Mouse (Mus musculus) layer of hippocampus, postnatal 14 days (tissue): Measurements from ENCODE around the gene Senp7. TPM values are rescaled to one million over a fixed set of nuclear protein-coding genes. Genes with fewer than 3 reads are reported as not detected.
"Not testable (repeated sequence)": the region's sequence is repeated elsewhere in the genome, so short reads cannot be mapped to it uniquely, and the experiment has no call there.

Experiments
- DNase-seq, 2 experiments: peaks; one replicate each; pipeline ENCODE4 v3.0.0; 2021 to 2022; ENCODE audit warnings: low spot score in 2 of 2, mixed read lengths in 1 of 2
- total RNA-seq, 2 experiments: library from RNA; stranded (reverse); gene quantifications; 2 replicates each; pipeline ENCODE4 v1.2.3; 2021

Gene Senp7
- total RNA-seq, 2 experiments from 2014 or later, result 45.1 to 48.2 TPM

DNA sequence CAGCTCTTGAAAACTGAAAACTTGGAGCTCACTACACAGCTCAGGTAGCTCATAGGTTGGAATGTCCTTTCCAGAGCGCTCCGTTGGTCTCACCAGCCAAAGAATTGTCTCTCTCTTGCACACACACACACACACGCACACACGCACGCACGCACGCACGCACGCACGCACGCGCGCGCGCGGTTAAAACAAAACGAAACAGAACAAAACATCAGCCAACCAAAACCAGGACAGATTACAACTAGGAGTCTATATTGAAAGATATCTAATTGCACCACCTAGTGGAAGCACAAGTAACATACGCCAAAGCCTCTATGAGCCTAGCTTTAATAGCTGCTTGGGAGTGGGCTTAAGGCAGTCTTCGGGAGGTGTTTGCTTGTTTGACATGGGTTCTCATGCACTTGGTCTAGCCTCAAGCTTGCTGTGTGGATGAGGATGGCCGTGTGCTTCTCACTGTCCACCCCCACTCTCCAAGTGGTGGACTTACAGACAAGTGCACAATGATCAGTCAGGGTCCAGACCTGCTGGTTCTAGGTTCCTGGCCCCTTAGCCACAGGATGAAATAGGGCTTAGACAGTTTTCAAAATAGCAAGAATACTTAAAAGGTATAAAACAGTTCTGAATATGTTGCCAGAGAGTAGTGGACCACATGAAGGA is 16.3 kb downstream of the Senp7 start:
- peak; percentile 50 to 73 for DNase-seq

DNA sequence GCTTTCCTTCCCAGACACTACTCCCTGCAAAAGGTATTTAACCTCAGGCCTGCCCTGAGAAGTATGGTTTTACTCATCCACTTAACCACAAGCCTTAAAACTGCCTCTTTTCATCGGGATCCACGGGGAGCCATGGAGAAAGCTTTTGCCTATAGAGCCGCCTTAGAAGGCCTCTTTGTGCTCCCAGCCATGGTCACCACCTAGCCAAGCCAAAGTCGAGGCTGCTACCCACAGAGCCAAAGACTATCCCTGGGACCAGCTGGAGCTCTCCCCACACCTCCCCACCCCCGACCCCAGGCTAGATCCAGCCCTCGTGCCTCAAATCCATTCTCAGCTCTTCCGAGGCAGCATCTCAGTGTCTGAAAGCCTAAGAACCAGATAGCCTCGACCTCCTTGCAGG is 18.0 kb downstream of the Senp7 start:
- no peak for DNase-seq

DNA sequence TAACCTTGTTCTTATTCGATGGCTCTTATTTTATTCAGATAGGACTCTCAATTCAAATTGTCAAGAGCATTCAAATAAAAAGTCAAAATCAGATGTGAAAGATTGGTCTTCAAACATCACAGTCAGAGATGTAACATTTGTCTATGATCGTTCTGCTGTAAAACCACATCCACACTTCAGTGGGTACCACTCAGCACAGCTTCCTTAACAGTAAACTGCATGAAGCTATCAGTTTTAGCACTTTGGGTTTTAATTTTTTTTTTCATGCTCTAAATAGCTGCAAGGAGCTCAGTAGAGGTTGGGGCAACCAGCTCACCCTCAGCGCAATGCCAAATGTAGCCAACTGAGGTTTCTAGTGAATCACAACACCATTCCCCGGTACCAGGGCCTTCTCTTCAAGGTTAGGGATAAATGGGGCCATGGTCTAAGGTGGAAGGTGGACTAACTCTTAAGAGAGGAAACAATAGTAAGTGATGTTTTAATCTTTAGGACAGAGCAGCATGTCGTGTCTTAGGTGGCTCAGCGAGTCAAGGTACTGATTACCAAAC is 20.5 kb downstream of the Senp7 start:
- DNase-seq, result no peak

DNA sequence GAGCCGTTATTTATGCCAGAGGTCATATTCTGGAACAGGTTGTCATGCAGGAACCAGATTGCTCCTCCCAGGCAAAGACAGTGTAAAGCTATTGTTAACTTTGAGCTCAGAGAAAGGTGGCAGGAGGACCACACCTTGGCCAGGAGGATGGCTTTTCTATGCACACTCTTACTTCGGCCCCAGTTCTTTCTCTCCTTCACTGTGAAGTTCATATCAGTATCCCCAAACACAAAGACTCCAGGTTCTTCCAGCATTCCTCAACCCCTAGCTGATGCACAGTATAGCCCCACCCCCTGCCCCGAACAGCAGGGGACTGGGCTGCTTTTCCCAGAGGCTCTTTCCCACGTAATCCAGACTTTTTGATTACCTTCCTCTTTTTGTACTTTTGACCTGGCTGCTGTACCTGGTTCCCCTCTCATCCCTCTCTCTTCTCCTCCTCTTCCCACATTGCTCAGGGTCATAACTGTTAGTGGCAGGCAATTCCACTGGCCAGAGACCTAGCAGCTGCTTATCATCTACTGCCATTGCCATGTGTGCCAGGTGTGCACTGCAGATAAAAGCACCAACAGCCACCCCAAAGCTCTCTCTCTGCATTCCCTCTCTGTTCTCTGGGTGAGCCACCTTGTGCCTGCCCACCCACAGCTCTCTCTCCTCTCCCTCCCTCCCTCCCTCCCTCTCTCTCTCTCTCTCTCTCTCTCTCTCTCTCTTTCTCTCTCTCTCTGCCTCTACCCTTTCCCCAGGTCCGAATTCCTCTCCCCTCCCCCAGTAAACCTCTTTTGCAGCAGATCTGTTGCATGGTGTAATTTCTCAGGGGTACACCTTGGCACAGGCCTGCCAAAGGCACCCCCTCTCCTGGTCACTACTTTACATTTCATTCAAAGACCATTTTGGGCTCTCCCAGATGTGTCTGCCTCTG is 23.4 kb downstream of the Senp7 start:
- no peak for DNase-seq

DNA sequence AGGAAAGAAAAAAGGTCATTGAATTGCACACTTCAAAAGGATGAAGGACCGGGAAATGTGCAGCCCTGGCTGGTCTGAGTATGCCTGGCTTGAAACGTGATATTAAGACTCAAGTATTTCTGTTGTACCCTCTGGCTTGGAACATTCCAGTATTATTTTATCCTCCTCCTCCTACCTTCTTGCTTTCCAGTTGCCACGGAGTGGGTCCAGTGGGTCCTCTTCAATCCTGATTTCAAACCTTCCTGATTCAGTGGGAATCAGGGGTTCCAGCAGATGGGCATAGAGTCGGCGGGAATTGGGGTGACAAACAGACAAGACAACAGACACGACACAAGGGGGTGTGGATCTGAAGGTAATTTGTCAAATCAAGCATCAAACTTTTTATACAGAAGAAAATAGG is 24.4 kb downstream of the Senp7 start:
- no peak for DNase-seq

DNA sequence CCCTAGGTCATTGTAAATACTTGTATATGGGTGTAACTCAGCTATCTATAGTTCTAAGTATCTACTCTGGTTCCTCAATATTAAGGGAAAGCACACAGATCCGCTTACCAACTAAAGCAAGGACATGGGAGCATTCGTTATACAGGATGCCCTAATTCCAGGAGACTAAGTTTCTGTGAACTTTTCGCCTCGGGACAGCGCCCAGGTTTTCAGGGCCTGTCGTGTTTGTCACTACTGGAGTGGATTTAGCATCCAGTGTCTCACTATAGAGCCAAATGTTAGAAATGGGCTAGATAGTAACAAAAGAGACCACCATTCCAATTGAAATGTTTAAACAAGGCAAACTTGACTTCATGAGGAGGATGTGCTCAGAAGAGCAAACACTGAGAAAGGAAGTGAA is 25.0 kb downstream of the Senp7 start:
- DNase-seq, result not testable (repeated sequence)

DNA sequence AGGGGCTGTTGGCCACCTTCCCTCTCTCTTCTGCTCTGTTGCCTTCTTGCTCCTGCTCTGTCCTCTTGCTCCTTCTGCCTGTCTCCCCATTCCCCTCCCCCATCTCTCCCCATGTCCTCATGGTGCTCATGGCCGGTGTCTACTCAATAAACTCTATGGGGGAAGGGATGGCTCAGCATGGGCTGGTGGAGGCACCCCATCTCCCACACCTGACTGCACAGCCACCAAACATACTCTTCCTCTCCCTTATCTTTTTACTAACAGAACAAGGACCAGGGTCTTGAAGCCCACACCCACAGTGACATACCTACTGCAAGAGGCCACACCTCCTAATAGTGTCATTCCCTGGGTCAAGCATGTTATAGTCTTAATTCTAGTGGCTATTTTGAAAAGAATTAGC is 26.0 kb downstream of the Senp7 start:
- DNase-seq, result no peak

DNA sequence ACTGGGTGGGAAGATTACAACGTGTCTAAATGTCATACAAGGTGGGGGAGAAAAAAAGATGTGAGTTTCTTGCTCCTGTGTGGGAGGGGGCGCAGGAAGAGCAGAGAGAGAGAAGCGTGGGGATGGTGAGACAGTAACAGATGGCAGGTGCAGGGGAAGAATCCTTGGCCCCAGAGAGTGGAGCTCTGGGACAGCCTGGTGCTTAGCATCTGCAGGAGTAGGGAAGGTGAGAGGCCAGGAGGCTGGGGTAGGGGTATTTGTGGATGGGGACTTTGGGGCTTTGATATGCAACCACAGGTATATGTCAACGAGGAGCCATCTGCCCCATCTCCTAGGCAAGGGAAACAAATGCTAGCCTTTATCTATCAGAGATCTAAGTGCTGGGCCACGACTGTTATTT is 26.4 kb downstream of the Senp7 start:
- DNase-seq, result no peak

DNA sequence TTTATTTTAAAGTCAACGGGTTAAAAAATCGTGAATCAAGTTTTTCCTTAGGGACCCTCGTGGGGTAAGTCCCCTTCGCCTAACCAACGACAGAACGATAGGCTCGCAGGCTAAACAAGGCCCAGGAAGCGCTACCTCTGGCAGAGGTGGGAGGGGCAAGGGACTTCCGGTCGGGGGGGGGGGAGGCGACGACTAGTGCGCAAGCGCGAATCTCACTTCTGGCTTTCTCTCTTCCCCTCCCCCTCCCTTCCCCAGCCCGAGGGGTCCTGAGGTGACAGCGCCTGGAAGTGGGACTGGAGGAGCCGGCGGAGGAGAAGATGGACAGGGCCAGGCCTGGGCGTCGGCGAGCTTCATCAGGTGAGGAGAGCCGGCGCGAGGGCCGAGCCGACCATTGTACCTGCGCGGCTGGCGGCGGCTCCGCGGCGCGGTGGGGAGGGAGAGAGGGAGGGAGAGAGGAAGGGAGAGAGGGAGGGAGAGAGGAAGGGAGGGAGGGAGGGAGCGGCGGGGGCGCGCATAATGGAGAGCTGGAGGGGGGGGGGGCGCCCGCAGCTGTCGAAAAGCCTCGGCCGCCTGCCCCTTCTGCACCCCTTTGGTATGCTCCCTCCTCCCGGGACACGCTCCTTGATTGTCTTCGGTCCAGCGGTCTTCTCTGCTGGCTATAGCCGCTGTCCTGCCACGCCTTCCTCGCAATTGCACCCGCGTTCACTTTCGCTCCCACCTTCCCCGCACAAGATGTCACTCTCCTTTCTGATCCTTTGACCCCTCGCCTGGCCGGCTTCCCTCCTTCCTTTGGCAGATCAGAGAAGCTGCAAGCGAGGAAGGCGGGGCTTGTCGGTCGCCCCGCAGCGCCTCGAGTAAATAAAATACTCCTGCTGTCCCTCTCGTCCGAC is 27.3 kb downstream of the Senp7 start:
- DNase-seq, result peak; percentile 83 to 89

DNA sequence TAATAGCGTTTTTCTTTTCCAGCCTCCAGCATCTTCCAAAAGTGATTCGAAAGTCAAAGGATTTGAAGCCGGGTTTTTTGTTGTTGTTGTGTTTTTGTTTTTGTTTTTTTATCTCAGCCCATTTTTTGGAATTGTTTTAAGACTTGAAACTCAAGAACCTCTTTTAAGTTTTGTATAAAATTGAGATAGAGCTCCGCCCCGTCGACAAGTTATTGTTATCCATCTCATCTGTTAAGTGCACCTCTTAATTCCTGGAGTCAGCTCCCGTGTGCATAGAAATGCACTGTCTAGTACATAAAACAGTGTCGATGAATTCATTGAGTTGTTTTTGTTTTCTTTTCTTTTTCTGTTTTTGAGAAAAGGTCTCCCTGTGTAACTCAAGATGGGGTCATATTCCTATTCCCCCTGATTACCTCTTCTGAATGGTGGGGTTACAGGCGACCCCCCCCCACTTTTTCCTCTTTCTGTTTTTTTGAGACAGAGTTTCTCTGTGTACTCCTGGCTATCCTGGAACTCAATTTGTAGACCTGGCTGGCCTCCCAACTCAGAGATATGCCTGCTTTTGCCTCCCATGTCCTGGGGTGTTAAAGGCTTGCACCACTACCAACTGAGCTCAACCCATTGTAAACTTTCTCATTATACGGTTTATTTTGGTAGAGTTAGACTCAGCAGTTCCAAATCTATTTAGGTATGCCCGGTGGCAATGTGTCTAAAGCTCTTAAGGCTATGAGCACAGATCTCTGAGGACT is 28.2 kb downstream of the Senp7 start:
- DNase-seq, result no peak

DNA sequence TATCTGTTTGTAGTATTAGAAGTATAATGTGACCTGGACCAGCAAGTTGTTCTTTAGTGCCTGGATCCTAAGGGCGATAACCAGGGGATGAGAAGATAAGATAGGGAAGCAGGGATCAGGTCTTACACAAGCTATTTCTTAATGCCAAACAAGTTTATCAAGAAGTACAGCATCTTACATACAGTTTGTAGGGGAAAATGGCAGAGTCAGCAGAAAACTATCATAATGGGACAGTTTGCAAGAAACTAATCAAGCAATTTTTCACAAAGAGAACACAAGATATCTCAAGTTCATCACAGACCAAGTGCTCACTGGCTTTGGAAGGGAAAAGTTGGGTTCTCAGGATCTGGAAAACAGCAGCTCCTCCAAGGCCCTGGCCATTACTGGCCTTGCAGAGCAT is 31.3 kb downstream of the Senp7 start:
- no peak for DNase-seq

DNA sequence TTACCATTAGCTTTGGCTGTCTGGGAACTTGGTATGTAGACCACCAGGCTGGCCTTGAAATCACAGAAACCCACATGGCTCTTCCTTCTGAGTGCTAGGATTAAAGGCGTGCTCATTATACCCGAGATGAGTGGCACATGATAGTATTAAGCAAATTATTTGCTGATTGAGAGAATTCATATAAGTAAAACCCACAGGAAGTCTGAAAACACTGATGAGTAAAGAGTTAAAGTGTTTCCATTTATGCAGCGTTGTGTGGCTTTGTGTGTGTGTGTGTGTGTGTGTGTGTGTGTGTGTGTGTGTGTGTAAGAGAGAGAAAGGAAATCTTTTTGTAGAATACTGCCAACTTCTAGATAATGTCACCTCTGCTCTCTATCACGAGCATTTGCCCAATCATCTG is 33.6 kb downstream of the Senp7 start:
- DNase-seq, result no peak

DNA sequence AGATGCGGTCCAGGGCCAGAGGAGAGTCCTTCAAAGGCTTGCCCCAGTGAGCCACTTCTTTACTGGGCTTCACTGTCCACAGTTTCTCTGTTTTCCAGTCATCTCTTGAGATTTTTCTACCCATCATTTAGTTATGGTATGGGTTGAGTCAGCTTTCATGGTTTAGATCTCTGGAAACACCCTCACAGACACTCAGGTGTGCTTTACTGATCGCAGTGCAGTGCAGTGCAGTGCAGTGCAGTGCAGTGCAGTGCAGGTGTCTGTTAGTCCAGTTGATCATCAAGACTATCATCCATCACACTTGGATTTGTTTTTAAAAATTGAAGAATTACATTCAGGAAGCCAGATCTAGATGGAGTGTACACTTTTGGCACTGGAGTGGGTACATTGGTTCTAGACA is 38.2 kb downstream of the Senp7 start:
- DNase-seq, result no peak

DNA sequence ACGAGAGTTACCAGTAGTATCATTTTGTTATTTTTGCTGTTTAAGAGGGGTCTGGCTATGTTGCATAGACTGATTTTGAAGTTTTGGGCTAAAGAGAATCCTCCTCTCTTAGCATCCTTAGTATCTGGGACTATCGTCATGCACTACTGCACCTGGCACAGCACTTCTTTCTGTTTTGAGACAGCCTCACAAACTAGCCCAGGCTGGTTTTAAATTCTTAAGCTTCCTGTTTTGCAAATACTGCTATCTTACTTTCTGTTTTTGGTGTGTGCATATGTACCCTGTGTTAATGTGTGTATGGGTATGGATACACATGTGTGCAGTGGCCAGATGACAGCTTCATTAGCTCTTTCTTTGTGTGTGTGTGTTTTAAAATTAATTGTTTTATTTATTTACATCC is 42.2 kb downstream of the Senp7 start:
- no peak for DNase-seq

DNA sequence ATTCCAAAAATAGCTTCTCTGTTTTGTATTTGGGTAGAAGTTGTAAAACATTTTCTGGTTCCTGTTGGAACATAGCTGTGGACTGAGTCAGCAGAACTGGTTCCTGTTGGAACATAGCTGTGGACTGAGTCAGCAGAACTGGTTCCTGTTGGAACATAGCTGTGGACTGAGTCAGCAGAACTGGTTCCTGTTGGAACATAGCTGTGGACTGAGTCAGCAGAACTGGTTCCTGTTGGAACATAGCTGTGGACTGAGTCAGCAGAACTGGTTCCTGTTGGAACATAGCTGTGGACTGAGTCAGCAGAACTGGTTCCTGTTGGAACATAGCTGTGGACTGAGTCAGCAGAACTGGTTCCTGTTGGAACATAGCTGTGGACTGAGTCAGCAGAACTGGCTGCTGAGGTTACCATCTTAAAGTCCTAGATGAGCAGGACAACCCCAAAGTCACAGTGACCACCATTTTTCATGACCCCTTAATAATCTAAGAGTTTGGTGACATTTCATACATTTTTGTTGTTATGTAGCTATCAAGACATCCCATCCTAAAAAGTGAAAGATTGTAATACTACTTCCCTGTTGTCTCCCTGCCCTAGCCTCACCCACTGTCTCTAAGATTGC is 48.4 kb downstream of the Senp7 start:
- not testable (repeated sequence) for DNase-seq

DNA sequence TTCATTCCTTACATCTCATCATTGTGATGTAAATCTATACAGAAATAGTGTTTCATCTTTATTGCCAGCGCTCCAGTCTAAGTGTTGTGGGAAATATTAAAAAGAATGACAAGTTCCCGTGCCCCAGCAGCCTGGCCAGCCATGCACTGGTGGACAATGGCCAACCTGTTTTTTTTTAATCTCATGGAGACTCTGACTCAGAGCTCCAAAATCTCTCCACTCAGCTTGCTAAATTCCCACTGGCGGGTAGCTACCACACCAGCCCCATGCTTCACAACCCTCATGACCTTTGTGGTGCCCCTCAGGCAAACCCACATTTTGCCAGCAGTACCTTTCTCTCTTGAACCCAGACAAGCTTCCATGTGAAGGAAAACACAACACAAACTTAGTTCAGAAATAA is 67.6 kb downstream of the Senp7 start:
- DNase-seq, result no peak

DNA sequence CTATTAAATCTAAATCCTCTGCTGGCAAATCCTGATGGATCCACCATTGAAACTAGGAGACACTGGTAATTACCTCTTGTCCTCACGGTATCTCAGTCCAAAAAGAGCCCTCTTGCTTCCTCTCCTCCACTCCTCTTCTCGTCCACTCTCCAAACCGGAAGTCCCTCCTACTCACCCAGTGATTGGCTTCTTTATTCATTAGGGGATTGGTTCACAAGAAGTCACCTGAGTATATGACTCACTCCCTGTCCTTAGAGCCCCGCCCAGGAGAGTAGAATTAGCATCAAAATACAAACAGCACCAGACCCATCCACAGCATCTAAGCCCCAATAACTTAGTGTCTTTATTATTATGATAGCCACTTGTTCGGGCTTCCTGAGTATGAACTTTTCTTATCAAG is 68.0 kb downstream of the Senp7 start:
- no peak for DNase-seq

DNA sequence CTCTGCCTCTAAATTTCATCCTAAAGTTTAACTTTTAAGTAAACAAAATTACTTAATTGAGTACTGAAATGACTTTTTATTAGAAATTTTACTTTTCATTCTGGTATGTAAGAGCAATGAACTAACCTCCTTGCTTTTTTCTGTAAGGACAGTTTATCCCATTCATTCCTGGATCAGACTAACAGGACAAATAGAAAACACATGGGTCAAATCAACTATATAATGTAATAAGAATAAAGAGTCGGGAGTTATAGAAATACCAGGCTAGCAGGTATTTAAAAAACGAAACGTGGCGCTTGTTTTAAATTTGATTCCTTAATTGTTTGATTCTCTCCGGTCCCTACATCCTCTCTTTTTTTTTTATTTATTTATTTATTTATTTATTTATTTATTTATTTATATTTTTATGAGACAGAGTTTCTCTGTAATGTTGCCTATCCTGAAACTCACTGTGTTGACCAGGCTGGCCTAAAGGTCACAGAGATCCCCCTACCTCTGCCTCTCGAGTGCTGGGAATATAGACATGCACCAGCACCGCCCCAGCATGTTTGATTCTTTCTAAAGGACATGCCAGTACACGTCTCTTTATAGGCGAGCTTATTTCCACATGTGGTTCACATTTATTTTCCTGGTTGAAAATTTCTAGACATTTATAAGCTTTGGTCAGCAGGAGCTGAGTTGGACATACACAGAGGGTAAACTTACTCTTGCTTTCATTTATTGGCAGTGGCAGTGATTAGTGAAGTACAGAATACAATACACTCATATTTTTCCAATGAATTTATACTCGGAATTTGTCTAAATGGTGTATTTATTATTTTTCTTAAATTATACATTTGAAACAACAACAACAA is 69.4 kb downstream of the Senp7 start:
- DNase-seq, result no peak

DNA sequence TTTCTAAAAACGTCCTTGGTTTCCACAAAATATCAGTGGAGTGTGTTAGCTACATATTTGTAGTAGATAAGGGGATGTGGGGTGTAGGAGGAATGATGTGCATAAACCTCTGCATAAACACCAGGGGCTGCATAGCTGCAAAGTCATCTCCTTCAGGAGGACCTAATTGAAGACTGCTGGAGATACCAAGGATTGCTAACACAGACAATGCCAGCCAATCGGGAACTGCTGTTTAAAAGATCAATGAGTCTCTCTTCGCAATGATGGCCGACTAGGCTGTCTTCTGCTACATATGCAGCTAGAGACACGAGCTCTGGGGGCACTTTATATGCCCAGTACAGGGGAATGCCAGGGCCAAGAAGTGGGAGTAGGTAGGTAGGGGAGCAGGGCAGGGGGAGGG is 74.4 kb downstream of the Senp7 start:
- DNase-seq, result no peak
